In genomic region chr5:134350660-134351059, GRCm38 (mm10) we compare ENCODE assay signal across 9 mouse cellular contexts. TPM values are rescaled to one million over a fixed set of nuclear protein-coding genes. Genes with fewer than 3 reads are reported as not detected.
A peak's percentile ranks its signal among the peaks of the same experiment; 100 is the strongest.
DNase-seq lines count a peak whose midpoint lies in the region; ATAC-seq lines count a peak whose summit lies in the region.
"Had no signal": no experiment of that assay in that cellular context is flagged by ENCODE, and none has a peak within 500 bp of the region (broad histone marks: within the 10 kb centered on the region; RNA-seq: fewer than 3 reads in every experiment).

No protein-coding gene starts in this region.

- no peaks in the 10 kb centered on the region for H3K36me3 ChIP-seq in hindbrain, embryonic 14.5 days (replicated peaks; ENCODE audit: control insufficient read depth, insufficient read depth)
- no peaks in the 10 kb centered on the region for H3K36me3 ChIP-seq in limb, embryonic 12.5 days
- H3K36me3 ChIP-seq in midbrain, embryonic 12.5 days = 0 out of 2 replicates have a peak, but pooled peaks cover under 1% of the 10 kb centered on the region
- H3K36me3 ChIP-seq in stomach, embryonic 14.5 days (ENCODE audit: control insufficient read depth, insufficient read depth, low read length) = no peaks in the 10 kb centered on the region

- H3K27me3 ChIP-seq in hindbrain, embryonic 14.5 days (ENCODE audit: control insufficient read depth, insufficient read depth, low read length) = no peaks in the 10 kb centered on the region
- no peaks in the 10 kb centered on the region for H3K27me3 ChIP-seq in limb, embryonic 12.5 days
- no peaks in the 10 kb centered on the region for H3K27me3 ChIP-seq in midbrain, embryonic 12.5 days
- no peaks in the 10 kb centered on the region for H3K27me3 ChIP-seq in stomach, embryonic 14.5 days (ENCODE audit: control insufficient read depth, insufficient read depth, low read length)

- H3K9me3 ChIP-seq in hindbrain, embryonic 14.5 days (ENCODE audit: control insufficient read depth, low read length) = no peaks in the 10 kb centered on the region
- H3K9me3 ChIP-seq in limb, embryonic 12.5 days = no peaks in the 10 kb centered on the region
- H3K9me3 ChIP-seq in midbrain, embryonic 12.5 days = no peaks in the 10 kb centered on the region
- no peaks in the 10 kb centered on the region for H3K9me3 ChIP-seq in stomach, embryonic 14.5 days (ENCODE audit: control insufficient read depth, low read depth, low read length)

- no peak overlapping the region for H3K27ac ChIP-seq in hindbrain, embryonic 14.5 days
- no peak overlapping the region for H3K27ac ChIP-seq in limb, embryonic 12.5 days
- H3K27ac ChIP-seq in midbrain, embryonic 12.5 days (replicated peaks) = no peak overlapping the region
- H3K27ac ChIP-seq in stomach, embryonic 14.5 days (ENCODE audit: low read length) = no peak overlapping the region

- H3K4me3 ChIP-seq in hindbrain, embryonic 14.5 days (replicated peaks; ENCODE audit: low read length) = no peak overlapping the region
- no peak overlapping the region for H3K4me3 ChIP-seq in limb, embryonic 12.5 days (replicated peaks)
- H3K4me3 ChIP-seq in midbrain, embryonic 12.5 days = no peak overlapping the region
- H3K4me3 ChIP-seq in stomach, embryonic 14.5 days (ENCODE audit: low read depth, low read length) = no peak overlapping the region
- H3K4me3 ChIP-seq: erythroblast, embryonic 14.5 days had no signal

- no peak overlapping the region for H3K9ac ChIP-seq in hindbrain, embryonic 14.5 days
- H3K9ac ChIP-seq in limb, embryonic 12.5 days (replicated peaks) = no peak overlapping the region
- H3K9ac ChIP-seq in midbrain, embryonic 12.5 days (replicated peaks) = no peak overlapping the region
- H3K9ac ChIP-seq in stomach, embryonic 14.5 days (replicated peaks; ENCODE audit: low read depth, low read length) = no peak overlapping the region

- peak; percentile 79 for DNase-seq in urinary bladder, postnatal 14 days (ENCODE audit: low spot score)
- no peak for DNase-seq in urinary bladder, adult 2 months (ENCODE audit: low spot score)
- peak; percentile 27 for DNase-seq in cerebellum, adult 9-11 months
- DNase-seq in gastrocnemius, adult 18-20 months (ENCODE audit: low spot score) = peak; percentile 70
- DNase-seq in hindbrain, embryonic 14.5 days (ENCODE audit: low spot score) = peak; percentile 49

- peak overlapping the region; percentile 21 for H3K4me2 ChIP-seq in hindbrain, embryonic 14.5 days (replicated peaks)
- peak overlapping the region; percentile 35 for H3K4me2 ChIP-seq in limb, embryonic 12.5 days
- H3K4me2 ChIP-seq in midbrain, embryonic 12.5 days (replicated peaks) = no peak overlapping the region; the same call in 1 of the 2 replicates
- peak overlapping the region; percentile 23 for H3K4me2 ChIP-seq in stomach, embryonic 14.5 days (replicated peaks; ENCODE audit: low read depth, low read length)

- ATAC-seq in hindbrain, embryonic 14.5 days (ENCODE audit: low FRiP score) = no peak; the same call in 1 of the 2 replicates
- peak; percentile 57; the same call in 1 of the 2 replicates for ATAC-seq in limb, embryonic 12.5 days (ENCODE audit: insufficient number of reproducible peaks, insufficient read depth, low FRiP score, low TSS enrichment, low read depth)
- 0 out of 2 replicates have a peak, but pooled peaks have one; percentile 38 for ATAC-seq in midbrain, embryonic 12.5 days (ENCODE audit: low FRiP score, low read depth)
- peak; percentile 91 for ATAC-seq in stomach, embryonic 14.5 days (ENCODE audit: insufficient number of reproducible peaks, insufficient read depth, low FRiP score, low read depth)

- 25% methylated on average over 10 of the region's 10 CpGs for WGBS in hindbrain, embryonic 14.5 days
- WGBS in limb, embryonic 12.5 days = 12% methylated on average over 10 of the region's 10 CpGs
- WGBS in midbrain, embryonic 12.5 days = 18% methylated on average over 10 of the region's 10 CpGs
- 10% methylated on average over 10 of the region's 10 CpGs for WGBS in stomach, embryonic 14.5 days

- no peaks in the 10 kb centered on the region for H3K4me1 ChIP-seq in hindbrain, embryonic 14.5 days (replicated peaks; ENCODE audit: control insufficient read depth, insufficient read depth, low read length)
- H3K4me1 ChIP-seq in limb, embryonic 12.5 days (replicated peaks) = peaks cover 11% of the 10 kb centered on the region
- H3K4me1 ChIP-seq in midbrain, embryonic 12.5 days = peaks cover 6% of the 10 kb centered on the region; the same call in 1 of the 2 replicates
- H3K4me1 ChIP-seq in stomach, embryonic 14.5 days (ENCODE audit: control insufficient read depth, insufficient read depth, low read length) = peaks cover 3% of the 10 kb centered on the region; the same call in 1 of the 2 replicates

RNA-seq across cellular contexts. Expression of gene Gtf2i, which starts 36.1 kb away (rescaled TPM):
- polyA plus RNA-seq in urinary bladder, adult 2 months (2012; rRNA removed) = 152 and 161 TPM in 2 replicates
- total RNA-seq in gastrocnemius, adult 18-20 months (2021) = 100 to 1,000 TPM; 102 to 112 TPM
- 126 TPM in 2 replicates for polyA plus RNA-seq in hindbrain, embryonic 14.5 days (2014; fragmentation: Nextera tagmentation; extraction: Ambion mirVana)
- polyA plus RNA-seq in limb, embryonic 12.5 days (2016; fragmentation: Nextera tagmentation; extraction: Ambion mirVana) = 235 and 236 TPM in 2 replicates
- polyA plus RNA-seq in midbrain, embryonic 12.5 days (2016; fragmentation: Nextera tagmentation; extraction: Ambion mirVana) = 220 and 243 TPM in 2 replicates
- polyA plus RNA-seq in stomach, embryonic 14.5 days (2014; fragmentation: Nextera tagmentation; extraction: Ambion mirVana) = 178 and 184 TPM in 2 replicates
